Mouse (Mus musculus): ENCODE data around the gene Prkar1b. TPM values are rescaled to one million over a fixed set of nuclear protein-coding genes. Genes with fewer than 3 reads are reported as not detected.

The Prkar1b gene
- total RNA-seq (2023), result under 1 TPM; 0.22 to 0.90 TPM

GRCm38 (mm10) chr5:139149681-139150602, at the start of gene Prkar1b, which contains the start of gene Dnaaf5:
Prkar1b (minus strand) TSS chr5:139150001.
Dnaaf5 (plus strand) TSS chr5:139150223.

GRCm38 (mm10) chr5:138997171-138997788, 152.5 kb downstream of the Prkar1b start, which contains the start of gene Pdgfa:
Pdgfa (minus strand) TSS chr5:138997370.

Other genes starting within 250 kb of the Prkar1b start
- under 1 TPM; 0.40 to 0.81 TPM for gene Pdgfa, start 152.6 kb downstream of the Prkar1b start, total RNA-seq (2023)
- gene Dnaaf5, start 222 bp upstream of the Prkar1b start, total RNA-seq (2023), result 1 to 10 TPM; 4.8 to 6.3 TPM
- 10 to 100 TPM; 65.4 to 70.0 TPM for gene Sun1, start 50.6 kb upstream of the Prkar1b start, total RNA-seq (2023)
- gene Get4, start 102.3 kb upstream of the Prkar1b start, total RNA-seq (2023), result 10 to 100 TPM; 33.1 to 37.5 TPM
- gene Adap1, start 175.6 kb upstream of the Prkar1b start, total RNA-seq (2023), result 10 to 100 TPM; 83.4 to 92.6 TPM
- gene Cox19, start 201.4 kb upstream of the Prkar1b start, total RNA-seq (2023), result 10 to 100 TPM; 25.0 to 27.5 TPM
- gene Cyp2w1, start 202.6 kb upstream of the Prkar1b start, total RNA-seq (2023), result not detected
- 1 to 10 TPM; 8.6 to 9.9 TPM for gene Gpr146, start 227.7 kb upstream of the Prkar1b start, total RNA-seq (2023)

Data from neutrophil, adult 83 days (primary cell).